Mouse (Mus musculus) right cerebral cortex, postnatal 25 days (tissue): ENCODE data around the gene Slc25a21.

Source experiments
- DNase-seq: peaks from one replicate; pipeline ENCODE4 v3.0.0; 2022

Slc25a21 gene

DNA sequence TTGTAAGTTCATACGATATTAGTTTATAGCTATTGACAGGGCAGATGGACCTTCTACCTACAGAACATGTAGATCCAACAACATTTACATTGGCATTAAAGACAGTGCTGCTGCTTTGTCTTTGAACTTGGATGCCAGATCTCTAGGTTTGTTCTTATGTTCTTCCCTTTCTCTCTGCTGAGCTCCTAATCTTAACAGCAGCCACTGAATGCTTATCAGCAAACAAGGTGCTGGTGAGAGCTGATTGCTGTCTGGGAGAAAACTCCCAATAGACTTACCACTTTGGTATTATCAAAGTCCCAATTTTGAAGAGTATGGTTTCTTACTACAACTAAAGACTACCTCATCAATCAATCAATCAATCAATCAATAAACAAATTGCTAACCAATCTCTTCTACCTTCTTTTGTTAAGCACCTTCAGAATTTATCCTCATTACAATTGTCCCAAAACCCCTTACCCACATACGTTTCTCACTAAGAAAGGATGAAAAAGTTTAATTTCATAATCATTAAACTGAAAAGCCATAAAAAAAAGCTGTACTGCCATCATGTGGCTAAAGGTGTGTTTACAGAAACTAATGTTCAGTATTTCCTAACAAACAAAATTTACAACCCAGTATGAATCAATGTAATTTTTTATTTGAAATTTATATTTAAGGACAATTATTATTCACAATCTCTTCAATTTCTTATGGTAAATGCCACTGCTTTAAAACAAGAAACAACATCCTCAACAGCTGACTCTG lies 12.7 kb downstream of the Slc25a21 start:
- DNase-seq = no peak

DNA sequence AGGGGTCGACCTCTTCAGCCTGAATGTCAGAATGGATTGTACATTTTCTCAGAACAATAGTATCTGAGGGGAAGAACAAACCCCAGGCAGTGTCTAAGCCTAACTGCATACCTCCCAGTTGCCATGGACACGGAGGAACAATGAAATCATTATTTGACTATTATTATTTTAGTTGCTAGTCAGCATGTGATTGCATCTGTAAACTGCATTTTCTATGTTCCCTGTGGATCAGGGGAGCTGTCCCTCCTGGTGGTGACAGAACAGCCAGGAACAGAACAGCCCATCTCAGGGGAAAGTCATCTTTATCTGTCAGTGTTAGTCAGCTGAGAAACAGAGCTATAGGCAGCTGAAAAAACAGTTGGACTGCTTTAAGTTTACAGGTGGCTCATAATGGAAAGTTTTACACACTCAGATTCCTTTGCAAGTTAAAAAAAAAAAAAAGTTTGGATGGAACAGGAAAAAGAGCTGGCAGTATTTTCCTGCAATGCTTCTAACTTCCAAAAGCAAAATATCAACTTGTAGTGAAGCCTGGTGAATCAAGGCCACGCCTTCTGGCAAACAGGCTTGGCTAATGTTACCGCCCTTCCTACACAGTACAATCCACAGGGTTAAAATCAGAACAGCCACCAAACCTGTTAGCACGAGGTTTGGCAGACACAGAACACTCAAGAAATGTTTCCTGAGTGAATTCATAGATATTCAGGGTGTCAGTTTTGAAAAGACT lies 17.6 kb downstream of the Slc25a21 start:
- DNase-seq = no peak

DNA sequence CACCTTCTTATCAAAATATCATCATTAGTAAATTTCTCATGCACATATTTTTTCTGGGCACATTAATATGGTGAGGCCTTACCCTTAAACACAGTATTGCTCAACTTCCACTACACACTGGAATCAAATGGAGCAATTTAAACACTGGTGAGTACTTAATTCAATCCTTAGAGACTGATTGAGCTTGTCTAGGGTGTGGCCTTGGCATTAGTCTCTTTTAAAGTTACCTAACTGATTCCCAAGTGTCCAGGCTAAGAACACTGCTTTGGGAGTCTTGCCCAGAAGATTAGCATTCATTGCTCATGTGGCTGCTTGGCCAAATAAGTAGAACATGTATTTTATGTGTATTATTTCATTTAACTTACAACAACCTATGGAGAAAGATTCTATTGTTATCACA lies 18.5 kb downstream of the Slc25a21 start:
- no peak for DNase-seq

DNA sequence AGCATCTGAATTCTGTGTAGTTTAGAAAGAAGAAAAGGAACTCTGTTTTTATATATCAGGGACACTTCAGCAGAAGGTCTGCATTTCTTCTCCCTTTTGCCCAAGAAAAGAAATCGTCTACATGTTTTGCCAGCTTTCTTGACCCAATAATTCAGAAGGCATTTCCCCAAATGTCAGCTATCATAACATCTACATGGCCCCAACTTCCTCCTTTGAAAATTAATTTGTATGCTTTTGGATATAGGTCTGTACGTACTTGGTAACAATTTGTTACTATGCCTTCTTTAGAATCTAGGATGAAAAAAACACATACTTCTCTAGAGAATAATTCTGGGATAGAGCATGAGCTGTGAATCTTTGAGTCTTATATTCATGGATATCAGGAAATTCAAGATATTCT lies 34.0 kb downstream of the Slc25a21 start:
- no peak for DNase-seq

DNA sequence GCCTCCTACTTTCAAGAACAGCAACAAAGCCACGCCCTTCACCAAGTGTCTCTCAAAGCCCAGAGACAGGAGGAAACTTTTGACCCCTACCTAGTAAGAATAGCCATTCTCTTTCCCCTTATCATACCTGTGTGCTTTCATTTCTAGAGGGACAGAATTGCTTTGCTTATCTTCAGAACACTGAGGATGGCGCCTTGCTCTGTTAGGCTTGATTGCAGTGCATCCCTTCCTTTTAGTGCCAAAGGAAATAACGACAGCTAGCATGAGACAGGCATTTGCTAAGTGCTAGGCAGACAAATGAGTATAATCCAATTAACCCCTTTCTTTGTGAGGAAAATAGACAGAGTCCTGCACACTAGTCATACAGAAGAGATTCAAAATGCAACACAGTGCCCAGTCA lies 34.4 kb downstream of the Slc25a21 start:
- no peak for DNase-seq

DNA sequence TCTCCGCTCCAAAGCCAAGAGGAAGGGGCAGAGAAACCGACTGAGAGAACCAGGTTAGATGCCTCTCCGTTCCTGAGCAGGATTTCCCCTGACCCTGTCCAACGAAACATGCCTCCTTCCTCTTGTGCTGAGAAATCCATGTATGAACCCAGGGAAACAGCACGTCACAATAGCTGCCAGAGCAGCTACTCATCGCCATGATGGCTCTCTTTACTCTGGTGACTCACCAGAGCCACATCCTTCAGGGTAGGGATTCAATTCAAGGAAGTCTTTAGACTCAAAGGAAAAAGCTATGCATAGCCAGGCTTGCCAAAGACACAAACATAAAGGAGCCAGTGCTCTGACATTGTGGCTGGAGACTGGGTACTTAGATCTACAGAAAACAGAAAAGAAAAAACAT lies 37.4 kb downstream of the Slc25a21 start:
- no peak for DNase-seq

DNA sequence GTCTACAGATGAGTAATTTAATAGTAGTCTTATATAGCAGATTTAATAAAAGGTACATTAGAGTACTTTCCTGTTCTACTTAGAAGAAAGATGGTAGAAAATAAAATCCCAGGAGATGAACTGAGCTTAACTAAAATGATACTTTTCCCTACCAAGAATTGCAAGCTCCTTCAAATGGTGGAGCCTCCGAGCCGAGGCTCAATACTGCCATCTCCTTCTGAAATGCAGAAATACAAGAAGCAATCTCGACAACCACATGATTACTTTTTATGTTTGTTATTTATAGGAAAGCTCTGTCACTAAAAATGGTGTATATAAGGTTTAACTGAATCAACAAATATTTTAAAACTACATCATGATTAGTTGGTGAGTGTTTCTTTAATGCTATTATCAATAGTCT lies 39.0 kb downstream of the Slc25a21 start:
- DNase-seq = no peak

DNA sequence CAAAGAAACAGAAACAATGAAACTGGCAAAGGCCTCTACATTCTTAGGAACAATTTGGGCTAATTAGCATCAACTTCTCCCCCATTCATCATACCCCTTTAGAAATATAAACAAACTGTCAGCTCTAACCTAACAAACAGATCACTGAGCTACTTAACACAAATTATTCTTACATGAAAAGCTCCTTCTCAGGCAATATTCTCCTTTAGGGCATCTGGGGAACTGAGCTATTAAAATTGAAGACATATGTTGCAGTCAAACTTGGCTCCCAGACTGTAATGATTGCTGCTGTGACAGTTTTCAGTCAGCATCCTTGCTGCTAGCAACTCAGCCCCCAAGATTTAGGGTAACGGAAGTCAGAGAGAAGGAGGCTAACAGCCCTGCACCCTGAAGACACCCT lies 58.3 kb downstream of the Slc25a21 start:
- DNase-seq = no peak

DNA sequence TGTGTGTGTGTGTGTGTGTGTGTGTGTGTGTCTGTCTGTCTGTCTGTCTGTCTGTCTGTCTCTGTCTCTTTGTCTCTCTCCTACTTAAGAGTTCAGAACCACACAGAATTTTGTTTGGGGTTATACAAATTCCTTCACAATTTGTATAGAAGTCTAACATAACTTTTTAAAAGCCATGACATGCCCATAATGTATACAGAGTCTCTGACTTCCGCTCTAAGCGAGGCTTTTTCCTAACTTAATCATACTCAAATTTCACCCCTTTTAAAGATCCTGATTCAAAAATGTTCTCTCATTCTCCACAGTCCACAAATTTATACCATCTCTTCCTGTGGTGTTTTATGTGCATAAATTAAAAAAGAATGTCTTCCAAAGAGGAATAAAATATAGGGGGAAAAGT lies 59.5 kb downstream of the Slc25a21 start:
- DNase-seq = no peak

DNA sequence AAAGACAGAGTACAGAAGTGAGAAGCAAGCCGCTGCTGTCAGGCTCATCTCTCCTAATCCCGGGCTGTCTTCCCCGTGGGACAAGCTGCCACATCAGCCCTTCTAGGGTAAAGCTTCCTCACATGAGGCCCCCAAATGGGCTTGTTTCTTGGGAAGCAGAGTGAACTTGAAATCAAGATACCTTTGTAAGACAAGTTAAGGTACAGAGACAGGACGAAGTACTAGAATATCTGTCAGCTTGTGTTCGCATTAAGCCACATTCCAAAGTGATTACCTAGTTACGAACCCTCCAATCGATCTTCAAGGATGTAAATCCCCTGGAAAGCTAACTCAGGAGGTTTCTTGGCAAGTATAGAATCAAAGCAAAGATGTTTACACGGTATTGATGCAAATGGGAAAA lies 78.7 kb downstream of the Slc25a21 start:
- no peak for DNase-seq

DNA sequence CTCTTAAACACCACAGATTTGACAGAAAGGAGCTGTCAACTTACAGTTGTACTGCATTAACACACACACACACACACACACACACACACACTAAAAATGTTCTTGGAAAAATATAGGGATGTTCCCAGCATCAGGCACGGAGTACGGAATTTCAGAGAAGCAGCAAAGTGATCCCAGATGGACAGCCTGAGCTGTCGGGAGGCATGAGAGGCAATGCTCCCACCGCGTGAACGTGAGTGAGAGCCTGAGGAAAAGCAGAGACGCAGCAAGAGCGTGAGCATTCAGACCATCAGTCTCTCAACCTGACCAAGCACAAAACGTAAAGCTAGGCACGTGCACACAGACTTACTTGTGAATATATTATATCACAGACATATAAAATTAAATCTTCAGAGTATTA lies 81.8 kb downstream of the Slc25a21 start:
- no peak for DNase-seq

DNA sequence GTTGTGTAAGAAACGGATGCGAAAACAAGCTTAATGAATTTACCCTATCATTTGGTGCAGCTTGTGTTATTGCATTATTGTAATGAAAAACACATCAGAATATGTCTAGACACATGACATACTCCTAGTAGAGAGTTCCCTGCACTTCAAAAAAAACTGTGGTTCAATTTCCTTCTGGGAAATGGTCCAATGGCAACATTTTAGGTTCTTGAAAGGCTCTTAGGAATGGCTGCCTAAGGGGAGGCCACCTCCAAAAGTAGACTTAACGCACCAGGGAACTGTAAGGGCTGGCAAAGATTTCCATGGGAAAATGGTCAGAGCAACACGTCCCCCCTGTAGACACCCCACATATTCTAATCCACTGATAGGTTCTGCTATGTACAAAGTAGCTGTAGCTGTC lies 87.9 kb downstream of the Slc25a21 start:
- DNase-seq = no peak

DNA sequence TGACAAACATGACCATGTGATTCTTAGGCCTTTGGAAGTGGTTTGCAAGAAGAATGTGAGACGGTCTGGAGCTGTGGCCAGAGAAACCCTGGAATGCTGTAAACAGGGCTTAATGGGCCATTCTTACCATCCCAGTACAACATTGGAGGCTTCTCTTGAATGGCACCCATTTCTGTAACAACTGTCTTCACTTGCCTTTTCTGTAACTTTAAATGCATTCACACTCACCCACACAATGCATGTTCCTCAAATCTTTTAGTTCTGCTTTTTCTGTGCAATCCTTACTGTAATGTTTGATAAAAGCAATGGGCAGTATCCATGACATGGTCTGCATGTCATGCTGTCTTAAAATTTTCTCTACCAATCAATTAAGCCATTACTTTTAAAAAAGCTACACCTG lies 95.0 kb downstream of the Slc25a21 start:
- DNase-seq = no peak

DNA sequence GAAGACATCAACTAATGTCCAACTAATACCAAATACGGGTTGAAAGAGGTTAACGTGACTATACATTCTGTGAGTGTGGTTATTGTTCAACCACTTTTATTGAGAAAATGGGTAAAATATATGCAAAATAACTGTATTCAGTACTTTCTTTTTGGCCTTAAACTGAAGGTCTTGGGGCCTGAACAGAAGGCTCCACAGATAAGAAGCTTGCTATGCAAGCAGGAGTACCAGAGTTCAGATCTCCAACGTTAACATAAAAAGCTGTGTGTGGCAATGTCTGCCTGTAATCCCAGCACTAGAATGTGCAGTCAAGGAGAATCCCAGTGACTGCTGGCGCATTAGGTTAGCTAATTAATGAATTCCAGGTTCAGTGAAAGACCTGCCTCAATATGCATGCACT lies 96.7 kb downstream of the Slc25a21 start:
- no peak for DNase-seq

DNA sequence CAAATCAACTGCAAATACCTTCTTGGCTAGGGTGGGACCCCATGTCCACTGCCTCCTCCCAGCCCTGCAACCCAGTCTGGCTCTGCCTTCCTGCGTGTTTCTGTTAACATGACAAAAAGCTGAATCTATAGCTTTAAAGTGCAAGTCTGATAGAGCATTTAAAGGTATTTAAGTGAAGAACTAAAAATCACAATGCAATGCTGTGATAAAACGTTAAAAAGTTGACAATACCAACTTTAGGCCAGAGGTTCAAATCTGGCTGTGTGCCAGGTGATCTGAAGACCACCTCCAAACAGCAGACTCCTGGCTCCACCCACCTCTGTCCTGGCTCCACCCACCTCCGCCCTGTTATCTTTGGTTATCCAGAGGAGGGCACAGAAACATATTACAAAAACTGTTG lies 98.2 kb downstream of the Slc25a21 start:
- DNase-seq = no peak

DNA sequence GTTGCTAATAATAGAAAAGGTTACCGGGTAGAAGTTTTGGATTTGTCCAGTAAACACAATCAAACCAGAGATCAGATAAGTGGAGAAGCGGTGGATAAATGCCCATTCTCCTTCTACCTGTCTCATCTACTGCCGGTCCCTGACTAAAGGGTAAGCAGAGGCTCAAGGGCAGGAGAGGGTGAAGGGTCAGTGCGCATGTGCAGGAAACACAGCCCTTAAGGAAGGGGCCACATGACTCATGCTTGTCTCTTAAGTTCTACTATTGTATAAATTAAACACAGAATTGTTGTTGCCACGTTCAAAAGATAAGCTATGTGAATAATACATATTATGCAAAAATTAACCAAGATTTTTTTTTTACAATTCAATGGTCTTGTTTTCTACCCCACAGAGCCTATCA lies 98.9 kb downstream of the Slc25a21 start:
- DNase-seq = no peak

DNA sequence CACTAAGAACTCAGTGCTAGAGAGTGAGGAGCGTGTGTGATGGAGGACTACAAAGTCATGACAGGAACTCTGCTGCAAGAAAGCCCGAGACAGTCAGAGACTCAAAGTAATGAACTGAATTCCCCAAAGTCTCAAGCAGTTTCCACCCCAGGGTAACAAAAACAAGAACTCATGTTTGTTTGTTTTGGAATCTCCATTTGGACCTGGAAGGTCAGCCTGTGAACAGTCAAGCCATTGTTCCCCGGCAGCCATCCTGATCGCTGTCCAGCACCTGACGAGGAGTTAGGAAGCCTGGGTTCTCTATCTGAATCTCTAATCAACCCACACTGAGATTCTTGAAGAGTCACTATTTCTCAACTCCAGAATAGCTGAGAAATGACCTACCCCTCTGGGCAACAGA lies 104.2 kb downstream of the Slc25a21 start:
- no peak for DNase-seq

DNA sequence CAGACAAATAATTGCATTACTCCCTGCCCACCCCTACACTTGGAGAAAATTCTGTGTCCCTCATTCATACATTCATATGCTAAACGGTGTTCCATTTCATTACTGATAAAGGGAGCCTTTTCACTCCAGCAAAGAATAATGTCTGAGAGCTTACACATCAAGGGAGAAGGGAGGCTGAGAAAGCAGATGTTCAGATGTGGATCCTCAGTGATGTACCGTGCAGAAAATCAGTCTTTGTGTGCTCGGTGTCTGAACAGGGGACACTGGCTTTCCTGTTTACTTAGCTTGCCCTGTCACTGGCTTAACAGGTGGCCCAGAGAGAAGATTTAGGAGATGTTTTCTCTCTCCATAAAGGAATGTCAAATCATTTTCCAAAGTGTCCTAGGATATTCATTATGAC lies 112.8 kb downstream of the Slc25a21 start:
- no peak for DNase-seq

DNA sequence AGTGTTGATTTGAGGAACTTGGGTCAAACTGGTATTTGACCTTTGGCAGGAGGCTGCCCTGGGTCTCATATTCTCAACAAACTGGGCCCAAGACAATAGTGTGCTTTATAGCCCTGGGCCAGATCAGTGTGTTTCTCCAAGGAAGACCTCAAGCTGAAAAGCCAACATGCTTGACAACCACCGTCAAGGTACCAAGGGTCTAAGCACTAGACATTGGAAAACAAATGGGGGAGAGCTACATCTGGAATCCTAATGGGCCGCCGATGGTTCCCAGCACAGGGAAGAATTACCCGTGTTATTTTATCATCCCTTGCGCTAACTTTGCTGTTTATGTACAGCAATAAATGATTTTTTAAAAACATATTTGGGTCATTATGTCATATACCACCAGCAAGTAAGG lies 113.7 kb downstream of the Slc25a21 start:
- DNase-seq = no peak

DNA sequence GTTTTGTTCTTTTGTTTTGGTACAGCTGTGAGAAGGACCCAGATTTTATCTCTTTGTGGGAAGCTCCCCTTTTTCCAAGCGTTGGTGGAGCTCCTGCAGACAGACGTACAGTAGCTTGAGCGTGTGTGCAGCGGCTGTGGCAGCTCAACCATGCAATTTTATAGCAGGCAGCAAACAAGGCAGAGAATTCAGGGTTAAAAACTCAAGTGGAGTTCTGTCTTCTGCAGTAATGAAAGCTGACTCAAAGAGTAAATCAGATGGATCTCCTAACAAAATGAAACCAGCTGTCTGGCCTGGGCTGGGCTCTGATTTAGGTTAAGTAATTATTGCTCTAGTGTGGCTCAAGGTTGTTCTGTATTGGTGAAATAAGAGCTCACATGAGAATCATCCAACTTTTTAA lies 120.7 kb downstream of the Slc25a21 start:
- DNase-seq = no peak

DNA sequence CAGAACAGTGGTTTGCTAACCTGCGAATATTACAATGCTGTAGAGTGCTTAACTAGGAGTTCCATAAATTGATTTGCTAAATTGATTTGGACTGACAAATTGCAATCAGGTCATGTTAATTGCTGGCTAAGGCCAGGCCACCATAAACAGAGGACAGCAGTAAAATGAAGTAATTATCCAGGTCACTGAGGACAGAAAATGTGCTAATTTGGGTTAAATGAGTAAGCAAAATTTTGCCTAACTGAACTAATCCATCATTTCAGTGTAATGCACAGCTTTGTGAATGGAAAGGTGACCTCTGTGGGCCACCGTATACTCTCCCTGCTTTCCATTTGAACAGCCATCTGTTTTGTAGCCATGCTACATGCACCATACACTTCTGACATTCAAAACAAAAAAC lies 124.7 kb downstream of the Slc25a21 start:
- no peak for DNase-seq

DNA sequence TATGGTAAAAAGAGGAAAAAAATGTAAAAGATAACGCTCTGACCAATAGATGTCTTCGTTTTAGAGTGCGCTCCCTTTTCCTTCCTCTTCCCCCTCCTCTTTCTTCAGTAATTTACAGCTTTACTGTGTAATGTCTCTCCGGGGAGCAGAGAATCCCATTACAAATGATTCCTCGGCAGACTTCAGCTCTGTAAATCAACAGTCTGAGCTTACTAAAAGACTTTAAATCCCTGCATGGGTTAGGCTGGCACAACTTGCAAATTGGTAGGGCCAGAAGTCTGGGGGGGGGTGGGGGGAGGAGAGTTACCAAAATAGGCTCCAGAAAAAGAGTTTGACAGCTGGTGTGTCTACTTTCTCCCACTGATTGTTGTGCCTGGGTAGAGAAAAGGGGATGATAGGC lies 128.7 kb downstream of the Slc25a21 start:
- DNase-seq = no peak

DNA sequence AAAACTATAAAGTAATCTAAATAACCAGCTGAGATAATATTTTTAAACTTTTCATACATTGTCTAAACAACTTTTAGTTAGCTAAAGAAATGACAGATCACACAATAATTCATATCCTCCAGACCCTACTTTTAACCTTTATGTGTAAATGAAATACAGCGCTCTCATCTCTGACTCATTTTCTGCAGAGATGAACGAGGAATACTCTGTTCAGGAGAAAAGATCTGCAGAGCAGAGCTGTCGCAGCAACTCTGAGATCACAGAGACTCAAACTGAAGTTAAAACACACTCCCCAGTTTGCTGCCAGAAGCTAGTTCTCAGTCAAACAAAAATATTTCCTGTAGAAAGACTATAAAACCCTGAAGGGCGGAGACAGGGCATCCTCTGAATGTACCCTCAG lies 177.5 kb downstream of the Slc25a21 start:
- DNase-seq = no peak

DNA sequence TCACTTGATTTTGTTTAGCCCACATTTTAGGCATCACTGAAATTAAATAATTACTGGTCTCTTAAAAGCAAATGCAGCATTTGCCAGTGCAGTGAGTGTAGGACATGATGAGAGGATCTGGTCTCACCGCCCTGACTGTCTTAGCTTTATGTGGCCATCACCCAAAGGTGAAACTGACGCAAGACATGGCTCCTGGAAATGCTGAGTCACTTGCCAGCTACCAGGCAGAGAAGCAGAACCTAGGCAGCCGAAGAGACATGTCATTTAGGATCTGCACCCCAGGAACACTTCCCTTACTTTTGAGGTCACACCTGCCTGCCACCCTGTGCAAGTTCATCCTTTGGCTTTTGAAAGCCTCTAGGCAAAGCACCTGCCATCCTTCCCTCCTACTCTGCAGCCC lies 180.4 kb downstream of the Slc25a21 start:
- DNase-seq = no peak

DNA sequence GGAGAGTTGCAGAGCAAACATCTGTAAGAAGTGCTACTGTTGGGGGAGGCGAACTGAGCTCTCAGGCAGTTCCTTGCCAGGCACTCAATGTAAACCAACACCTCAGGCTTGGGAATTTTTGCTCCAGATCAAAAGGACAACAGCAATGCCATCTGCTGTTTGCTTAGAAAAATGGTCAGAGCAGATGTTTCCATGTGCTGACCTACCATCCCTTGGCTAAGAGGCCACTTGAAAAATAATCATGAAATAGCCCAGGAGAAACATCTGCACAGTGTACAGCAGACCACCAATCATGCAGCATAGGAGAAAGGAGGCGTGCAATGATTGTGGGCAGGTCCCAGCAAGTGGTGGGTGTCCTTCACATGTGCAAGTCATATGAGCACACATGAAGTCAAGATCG lies 180.9 kb downstream of the Slc25a21 start:
- DNase-seq = no peak
